Mouse (Mus musculus) urinary bladder, postnatal 4 days (tissue): ENCODE data around the gene Rfx8.
"Not testable (repeated sequence)": the region's sequence is repeated elsewhere in the genome, so short reads cannot be mapped to it uniquely, and the experiment has no call there.

Source experiments
- DNase-seq, 2 experiments: peaks; one replicate each; pipeline ENCODE4 v3.0.0; 2021 to 2022; ENCODE audit warnings: low spot score in 2 of 2

Rfx8 gene

DNA sequence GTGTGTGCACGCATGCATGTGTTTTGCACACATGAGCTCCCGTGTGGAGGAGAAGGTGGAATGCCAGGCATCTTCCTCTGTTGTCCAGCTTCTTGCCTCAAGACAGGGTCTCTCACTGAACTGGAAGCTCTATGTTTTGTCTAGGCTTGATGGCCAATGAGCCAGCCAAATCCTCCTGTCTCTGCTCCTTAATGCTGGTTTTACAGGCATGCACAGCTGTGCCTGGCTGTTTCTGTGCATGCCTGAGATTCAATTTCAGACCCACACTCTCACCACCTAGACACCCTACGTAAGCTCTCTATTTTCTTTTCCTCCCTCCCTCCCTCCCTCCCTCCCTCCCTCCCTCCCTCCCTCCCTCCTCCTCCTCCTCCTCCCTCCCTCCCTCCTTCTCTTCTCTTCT, 28.8 kb downstream of the Rfx8 start:
- no peak for DNase-seq

DNA sequence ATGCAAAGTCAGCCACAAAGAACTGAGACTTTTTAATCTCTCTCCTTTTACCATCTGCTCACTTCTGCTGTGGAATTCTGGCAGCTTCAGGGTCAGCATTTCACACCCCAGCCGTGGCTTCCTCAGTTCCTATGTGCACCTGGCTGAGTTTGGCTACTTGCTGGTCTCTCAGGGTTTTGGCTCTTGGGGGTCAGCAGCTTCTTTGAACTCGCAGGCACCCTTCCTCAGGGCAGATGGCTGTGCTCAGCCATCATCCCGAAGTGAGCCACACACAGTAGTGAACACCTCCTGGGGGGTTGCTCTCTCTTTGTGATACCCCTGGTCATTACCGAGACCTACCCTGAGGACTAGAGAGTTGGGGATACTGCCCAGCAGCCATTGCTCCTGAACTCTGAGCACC, 29.7 kb downstream of the Rfx8 start:
- DNase-seq, result no peak

DNA sequence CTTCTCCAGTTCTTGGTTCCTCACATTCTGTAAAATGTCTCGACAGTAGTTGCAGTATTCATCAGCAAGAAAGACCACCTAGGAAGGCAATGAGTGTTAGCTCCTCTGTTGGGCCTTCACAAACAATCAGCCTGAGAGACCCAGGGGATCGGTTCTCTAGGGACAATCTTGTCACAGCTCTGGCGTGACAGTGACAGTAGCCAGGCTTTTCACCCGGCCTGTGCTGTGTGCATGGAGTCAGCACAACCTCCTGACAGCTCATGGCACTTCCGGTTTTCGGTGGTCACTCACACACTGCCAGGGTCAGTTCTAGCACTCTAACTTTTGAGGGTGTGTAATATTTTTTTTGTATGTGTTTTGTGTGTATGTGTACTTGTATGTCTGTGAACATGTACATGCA, 32.2 kb downstream of the Rfx8 start:
- DNase-seq, result no peak

DNA sequence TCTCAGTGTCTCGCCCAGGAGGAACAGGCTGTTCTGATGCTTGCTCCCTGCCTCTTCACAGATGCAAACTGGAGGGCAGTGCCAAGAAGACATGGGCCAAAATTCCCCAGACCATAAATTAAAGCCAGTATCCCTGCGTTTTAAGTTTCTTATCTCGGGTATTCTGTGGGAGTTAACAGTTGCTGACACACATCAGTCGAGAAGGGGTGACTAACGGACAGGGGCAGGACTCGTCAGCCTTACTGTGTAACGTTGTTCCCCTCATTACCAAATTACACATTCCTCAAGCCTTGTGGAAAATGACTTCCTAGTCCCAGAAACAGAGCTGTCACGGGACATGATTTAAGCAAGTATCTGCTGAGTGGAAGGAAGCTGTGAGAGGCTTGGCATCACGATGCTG, 33.5 kb downstream of the Rfx8 start:
- DNase-seq, result no peak

DNA sequence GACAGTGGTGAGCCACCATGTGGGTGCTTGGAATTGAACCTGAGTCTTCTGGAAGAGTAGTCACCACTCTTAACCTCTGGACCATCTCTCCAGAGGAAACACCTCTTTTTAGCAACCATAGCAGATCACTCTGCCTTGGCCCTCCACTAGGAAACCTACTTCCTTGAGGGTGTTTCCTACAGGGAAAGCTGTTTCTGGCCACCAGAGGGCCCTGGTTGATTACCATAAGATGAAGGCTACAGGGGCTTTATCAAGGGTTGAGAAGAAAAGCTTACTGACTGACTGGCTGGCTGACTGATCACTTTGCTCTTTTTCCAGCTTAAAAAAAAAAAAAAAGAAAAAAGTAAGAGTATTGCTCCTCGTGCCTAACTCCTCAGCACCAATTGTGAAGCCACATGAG, 35.0 kb downstream of the Rfx8 start:
- peak; percentile 54 to 79 for DNase-seq

DNA sequence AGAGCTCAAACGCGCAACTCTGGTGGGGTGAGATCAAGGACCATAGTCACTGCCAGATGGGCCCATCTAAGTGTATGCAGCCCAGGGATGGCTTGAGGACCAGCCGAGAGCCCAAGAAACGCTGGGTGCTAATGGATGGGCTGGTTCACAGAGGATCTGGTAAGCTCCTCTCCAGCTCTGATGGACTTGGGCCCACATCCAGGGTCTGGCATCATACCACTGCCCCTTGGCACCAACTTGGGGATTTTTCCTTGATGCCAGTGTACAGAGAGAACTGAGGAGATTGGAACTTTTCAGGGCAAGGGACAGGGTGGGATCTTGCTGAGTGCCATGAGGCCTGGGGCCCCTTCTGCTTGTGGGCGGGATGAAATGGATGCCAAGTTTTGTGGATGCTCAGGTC, 39.2 kb downstream of the Rfx8 start:
- DNase-seq, result no peak

DNA sequence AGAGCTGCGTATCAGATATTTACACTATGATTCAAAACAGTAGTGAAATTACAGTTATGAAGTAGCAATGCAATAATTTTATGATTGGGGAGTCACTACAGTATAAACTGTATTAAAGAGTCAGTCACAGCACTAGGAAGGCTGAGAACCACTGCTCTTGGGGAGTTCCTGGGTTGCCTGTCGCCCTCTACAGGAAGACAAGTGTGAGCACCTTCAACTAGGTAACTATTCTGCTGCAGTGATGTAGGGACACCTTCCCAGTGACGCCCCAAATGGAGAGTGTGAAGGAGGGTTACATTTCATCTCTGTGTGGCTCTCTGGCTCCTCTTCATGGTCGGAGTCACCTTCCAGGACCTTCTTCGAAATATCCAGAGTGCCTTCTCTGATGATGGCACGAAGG, 40.3 kb downstream of the Rfx8 start:
- no peak for DNase-seq

DNA sequence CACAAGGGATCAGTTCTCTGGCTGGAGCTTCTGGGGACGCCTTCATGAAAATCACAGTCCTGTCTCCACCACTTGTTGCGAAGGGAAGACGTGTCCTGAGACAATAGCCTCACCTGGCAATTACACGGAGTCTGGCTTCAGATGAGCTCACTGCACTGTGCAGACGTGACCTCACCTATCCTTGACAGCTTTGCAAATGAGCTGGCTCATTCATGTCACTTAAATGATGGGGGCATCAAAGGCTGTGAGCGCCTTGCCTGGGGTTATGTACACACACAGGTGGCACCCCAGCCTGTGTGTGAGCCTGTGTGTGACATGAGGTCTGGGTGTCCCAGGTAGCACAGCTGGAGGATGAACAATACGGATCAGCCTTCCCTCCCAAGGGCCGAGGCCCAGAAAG, 41.9 kb downstream of the Rfx8 start:
- DNase-seq, result no peak

DNA sequence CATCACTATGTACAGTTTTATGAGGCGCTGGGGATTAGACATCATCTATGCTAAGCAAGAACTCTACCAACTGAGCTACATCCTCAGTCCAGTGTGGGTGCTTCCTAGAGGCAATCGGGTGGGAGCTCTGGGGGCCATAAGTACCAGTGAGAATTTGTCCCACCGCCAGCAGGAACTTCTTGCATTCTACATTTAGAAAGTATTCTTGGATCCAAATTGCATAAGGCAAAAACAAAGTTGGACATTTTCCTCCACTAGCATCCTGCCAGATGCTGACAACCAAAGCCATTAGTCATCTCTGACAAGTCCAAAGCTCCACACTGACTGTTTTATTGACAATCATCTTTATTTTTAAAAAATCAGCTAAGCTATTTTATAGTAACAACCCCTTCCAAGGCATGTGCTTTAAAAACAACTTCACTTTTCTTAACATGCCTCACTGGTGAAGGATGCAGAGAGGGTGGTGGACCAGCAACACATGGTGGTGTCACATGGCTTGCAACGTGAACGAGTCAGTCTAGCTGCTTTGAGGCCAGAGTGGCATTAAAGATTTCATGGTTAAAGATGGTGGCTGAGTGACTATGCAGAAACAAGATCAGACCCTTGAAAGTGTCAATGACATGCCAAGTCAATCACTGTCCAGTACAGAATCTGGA, 44.4 kb downstream of the Rfx8 start:
- no peak for DNase-seq

DNA sequence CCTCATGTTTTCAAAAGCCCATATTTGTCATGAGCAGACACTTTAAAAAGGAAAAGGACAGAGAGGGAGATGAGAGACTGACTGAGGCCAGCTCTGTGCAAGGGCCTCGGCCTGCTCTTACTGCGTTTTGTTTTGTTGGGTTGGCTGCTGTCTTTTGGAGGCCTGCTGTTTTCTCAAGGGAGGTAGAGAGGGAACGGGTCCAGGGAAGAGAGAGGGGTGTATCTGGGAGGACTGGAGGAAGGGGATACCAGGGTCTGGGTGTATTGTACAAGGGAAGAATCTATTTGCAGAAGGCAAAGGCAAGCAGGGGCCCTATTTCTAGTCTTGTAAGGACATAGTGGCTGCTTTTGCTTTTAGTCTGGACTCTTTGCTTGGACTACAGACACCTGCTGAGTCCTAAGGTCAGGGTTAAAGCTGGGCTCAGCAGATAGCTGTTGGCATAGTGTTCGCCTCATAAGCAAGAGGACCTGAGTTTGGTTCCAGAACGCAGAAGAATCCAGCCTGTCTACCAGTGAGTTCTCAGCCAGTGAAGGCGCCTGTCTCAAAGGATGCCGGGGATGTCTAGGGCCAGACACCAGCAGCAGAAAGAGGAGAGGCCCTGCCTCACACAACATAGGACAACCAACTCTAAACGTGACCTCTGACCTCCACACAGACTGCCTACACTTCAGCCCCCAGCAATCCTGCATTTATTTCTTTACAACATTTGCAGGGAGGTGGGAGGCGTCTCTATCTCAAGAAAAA, 48.3 kb downstream of the Rfx8 start:
- DNase-seq, result no peak

DNA sequence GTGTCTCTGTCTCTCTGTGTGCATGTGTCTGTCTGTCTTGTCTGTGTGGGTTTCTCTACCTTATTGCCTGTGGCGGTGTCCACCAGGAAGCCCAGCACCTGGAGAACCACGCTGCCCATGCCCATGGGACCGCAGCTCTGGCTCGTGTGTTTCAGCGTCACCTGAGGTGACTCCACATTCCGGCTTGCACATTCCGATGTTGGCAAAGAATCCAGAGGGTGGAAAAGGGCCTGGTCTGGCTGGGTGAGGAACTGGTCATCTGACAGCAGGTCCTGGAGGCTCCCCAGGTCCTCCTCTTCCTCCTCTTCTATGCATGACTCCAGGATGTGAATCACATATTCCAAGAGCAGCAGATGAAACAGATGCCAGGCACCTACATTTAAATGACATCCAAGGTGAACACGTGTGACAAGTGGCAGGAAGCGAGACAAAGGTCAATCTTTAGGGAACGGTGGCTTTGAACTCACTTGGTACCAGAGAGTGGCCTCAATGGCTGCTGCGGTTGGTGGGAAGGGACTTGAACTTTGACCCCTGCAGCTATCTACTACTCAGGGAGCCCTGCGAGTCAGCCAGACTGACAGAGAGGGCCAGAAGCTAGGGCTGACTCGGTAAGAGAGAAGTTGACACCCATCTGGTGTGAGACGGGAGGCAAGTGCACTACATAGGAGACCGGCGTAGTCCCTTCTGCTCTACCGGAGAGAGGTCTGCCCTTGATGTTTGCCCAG, 50.4 kb downstream of the Rfx8 start:
- DNase-seq, result no peak

DNA sequence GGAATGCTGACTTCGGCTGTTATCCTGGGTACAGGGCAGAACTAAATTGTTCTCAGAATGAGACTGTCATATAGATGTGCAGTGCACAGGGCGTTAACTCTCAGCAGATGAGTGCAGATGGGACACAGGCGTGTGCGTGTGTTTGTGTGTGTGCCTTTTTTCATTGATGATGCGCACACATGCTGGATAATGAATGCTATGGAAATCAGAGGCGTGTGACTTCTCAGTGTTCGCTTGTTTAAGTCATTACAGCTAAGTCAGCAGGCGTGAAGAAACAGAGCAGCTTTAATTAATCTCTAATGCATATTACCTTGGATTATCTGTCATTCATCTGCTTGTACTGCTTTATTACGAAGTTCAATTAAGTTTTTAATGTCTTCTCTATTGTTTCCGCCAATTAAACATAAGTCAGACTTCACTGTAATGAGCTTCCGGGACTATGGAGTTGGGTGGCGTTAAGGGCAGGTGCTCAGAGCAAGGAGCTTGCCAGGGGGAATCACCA, 54.0 kb downstream of the Rfx8 start:
- no peak for DNase-seq

DNA sequence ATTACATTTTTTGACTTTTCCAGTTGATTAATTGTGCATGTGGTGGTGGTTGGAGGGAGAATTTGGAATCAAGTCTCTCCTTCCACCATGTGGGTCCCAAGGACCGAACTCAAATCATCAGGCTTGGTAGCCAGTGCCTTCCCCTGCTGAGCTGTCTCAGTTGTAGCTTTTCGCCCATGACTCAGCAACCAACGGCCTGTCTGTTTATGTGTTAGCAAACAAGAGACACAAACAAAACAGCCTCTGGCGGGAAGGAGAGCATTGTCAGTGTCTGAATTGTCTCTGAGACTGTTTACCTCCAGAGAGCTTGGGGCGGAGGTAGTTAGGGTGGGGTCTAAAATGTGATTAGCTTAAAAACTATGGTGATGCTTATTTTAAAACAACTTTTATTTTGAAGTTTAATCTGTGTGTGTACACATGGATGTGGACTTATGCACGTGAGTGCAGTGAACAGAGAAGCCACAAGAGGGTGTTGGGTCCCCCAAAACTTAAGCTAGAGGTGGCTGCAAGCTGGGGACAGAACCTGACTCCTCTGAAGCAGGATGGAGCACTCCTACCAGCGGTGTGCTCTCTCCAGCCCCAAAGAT, 56.7 kb downstream of the Rfx8 start:
- DNase-seq, result no peak

DNA sequence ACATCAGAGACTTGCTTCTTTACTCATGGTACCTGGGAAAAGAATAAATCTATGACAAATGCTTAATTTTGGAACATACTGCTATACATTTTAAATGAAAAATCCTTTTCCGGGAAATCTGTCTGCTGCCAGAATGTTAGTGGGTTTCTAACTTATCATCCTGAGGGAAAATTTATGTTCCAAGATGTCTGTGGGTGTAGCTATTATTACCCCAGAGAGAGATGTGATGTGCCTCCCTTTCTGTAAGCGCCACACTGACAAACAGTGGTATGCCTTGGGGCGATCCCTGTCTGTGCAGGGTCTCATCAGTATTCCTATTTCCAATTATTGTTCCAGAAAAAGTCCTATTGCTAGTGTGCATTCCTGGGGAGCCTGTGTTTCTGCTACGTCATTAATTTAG, 57.7 kb downstream of the Rfx8 start:
- no peak for DNase-seq

DNA sequence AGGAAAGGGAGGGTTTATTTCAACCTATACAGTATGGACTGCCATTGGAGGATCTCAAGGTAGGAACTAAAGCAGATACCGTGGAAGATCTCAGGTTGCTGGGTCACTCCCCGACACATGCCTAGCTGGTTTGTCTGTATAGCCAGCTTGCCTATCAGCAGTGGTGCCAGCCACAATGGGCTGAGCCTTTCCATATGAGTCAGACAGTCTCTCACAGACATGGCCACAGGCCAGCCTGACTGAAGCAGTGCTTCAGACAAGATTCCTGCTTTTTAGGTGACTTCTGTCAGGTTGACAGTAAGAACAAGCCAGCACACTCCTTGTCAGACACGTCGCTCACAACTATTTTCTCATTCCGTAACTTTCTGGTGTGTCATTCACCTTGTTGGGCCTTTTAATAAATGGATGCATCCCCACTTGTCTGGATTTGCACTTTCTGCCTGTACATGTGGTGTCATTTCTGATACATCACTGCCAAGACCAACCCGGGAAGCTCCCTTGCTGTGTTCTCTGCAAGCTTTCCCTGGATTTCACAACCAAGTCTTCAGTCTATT, 63.7 kb downstream of the Rfx8 start:
- no peak for DNase-seq

DNA sequence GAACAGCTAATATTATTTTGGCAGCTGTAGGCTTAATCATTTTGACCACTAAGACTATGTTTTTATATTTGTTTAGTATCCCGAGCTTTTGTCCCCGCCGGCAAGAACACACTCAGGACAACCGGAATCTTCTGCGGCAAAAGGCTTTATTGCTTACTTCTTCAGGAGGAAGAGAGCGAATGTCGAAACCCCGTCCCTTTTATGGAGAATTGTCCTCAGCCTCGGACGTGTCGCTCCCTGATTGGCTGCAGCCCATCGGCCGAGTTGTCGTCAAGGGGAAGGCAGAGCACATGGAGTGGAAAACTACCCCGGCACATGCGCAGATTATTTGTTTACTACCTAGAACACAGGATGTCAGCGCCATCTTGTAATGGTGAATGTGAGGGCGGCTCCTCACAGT, 65.9 kb downstream of the Rfx8 start:
- DNase-seq, result not testable (repeated sequence)

DNA sequence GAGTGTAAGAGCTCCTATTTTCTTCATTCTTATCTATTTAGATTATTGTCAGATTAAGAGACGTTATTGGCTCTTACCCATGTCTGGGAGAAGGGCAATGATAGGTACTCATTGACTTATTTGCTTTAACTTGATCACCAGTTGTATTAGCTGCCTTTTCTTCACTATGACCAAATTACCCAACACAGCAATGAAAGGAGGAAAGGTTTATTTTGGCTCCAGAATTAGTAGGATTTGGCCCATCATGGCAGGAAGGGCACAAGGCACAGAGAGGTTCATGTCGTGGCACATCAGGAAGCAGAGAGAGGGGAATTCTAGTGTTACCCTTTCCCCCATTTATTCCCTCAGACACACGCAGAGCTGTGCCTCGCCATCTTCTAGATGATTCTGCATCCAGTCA, 67.8 kb downstream of the Rfx8 start:
- no peak for DNase-seq

DNA sequence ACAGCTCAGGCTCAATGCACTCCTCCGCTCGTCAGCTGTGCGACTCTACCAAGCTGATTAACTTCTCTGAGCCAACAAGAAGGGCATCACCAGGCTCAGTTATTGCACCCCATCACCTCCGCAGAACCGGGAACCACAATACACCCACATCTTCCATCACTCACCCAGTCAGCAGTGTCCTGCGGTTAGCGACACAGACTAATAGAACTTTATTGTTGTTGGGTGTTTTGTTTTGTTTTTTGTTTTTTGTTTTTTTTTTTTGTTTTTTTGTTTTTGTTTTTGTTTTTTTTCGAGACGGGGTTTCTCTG, 69.6 kb downstream of the Rfx8 start, which contains the start of gene Creg2:
Gene Creg2 (minus strand): TSS at position 234 of the 308 bp plus-strand sequence.
- DNase-seq, result no peak

DNA sequence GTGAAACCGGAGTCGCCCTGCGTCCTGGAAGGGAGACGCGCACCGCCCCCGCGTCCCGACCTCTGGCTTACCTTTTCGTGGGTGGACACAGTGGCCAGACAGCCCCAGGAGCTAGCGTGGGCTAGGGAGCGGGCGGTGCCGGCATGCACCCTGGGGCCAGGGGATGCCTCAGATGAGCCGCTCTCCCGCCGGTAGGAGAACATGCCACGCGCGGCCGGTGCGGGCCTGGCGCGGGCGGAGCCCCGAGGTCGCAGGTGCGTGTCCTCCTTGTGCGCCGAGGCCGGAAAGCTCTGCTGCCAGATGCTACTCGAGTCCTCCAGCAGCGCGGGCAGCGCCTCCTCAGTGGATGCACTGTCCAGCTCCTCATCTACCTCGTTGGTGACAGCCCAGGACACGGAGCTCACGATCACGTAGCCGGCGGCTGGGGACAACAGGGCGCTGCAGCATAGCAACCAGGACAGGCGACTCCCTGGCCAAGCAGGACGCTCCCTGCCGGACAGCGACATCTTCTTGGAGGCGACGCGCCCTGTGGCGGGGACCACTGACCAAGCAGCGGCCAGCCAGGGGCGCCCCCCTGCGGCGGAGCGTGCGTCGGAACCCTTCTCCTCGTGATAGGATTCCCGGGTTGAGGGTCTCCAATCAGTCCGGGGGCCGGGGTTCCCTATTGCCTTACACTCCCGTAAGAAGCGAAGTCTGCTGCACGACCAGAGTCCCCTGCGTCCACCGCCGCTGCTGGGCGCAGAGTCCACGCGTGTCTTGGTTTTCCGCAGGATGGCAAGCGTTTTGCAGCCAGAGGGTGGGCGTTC, 70.2 kb downstream of the Rfx8 start:
- peak; percentile 48 to 70 for DNase-seq

DNA sequence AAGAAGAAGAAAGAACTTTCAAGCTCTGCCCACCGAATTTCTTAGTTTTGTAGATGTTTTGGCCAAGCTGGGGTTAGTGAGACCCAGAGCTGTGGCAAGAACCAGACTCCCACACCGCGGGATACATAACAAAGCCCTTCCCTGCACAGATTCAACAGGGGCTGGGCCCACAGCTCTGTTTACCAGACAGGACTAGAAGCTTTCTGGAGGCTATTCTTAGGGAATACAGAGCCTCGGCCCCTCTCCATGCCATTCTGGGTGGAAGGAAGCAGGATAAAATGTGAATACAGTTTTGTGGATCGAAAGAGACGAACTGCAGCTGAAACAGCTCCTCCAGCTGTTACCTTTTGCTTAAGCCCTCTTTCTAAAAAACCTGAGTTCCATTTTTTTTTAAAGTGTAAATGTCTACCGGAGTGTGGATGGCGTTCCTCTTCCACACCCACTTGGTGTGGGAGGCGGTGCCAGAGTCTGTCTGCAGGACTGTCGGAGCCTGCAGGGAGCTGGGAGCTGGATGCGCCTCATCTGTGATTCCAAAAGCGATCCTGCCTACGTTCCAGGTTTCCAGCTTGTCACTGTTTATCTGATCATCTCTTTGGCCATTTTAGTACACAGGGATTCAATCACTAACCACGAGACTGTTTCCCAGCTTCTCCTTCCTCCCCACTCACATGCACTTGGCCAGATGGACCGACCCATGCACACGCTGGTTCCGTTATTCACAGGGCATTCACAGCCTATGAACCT, 70.9 kb downstream of the Rfx8 start:
- no peak for DNase-seq

DNA sequence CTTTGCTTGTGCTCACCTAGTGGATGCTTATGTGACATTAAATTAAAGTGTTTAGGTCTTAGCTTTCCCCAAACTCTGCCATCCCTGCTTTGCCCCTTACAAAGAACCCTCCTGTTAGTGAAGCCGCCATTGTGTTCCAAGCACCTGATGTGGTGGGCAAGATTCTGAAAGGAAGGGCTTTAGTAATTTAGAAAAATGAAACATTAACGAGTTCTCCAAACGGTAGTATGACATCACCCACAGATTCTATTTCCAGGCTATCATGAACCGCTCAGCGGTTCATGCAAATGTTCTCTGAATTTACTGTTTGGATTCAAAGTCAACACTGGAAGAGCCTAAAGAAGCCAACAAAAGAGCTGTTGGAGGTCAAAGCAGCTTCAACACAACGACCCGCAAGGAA, 72.2 kb downstream of the Rfx8 start:
- DNase-seq, result no peak
